Mouse (Mus musculus): Measurements from ENCODE around the gene Focad. TPM values are rescaled to one million over a fixed set of nuclear protein-coding genes. Genes with fewer than 3 reads are reported as not detected.

Gene Focad
- total RNA-seq (2021) = 10 to 100 TPM; 19.7 to 26.3 TPM
- long read RNA-seq, experiment 1, full-length matches to known transcripts = 5 of 15 reads
- long read RNA-seq, experiment 1, partial matches to known transcripts = 6 of 15 reads
- long read RNA-seq, experiment 1, other reads (novel, unspliced or antisense) = 4 of 15 reads
- long read RNA-seq, experiment 2, full-length matches to known transcripts = 7 of 23 reads
- long read RNA-seq, experiment 2, partial matches to known transcripts = 11 of 23 reads
- long read RNA-seq, experiment 2, other reads (novel, unspliced or antisense) = 5 of 23 reads

- peak; percentile 96 to 97 for DNase-seq (ENCODE audit: low spot score in 2 of 2)
Observed at GRCm38 (mm10) chr4:88094062-88094767, at the start of gene Focad. Gene Focad (plus strand): TSS chr4:88094629.

GRCm38 (mm10) chr4:88045151-88045550 is 49.3 kb upstream of the Focad start:
- no peak for DNase-seq (ENCODE audit: low spot score in 2 of 2)

- no peak for DNase-seq (ENCODE audit: low spot score in 2 of 2)
Observed at GRCm38 (mm10) chr4:88046280-88046679, 48.1 kb upstream of the Focad start.

- DNase-seq (ENCODE audit: low spot score in 2 of 2) = no peak
Observed at GRCm38 (mm10) chr4:88075388-88075787, 19.0 kb upstream of the Focad start.

- no peak for DNase-seq (ENCODE audit: low spot score in 2 of 2)
Observed at GRCm38 (mm10) chr4:88078983-88079382, 15.4 kb upstream of the Focad start.

GRCm38 (mm10) chr4:88081417-88081816 is 13.0 kb upstream of the Focad start:
- no peak for DNase-seq (ENCODE audit: low spot score in 2 of 2)

GRCm38 (mm10) chr4:88081885-88082284 is 12.5 kb upstream of the Focad start:
- no peak for DNase-seq (ENCODE audit: low spot score in 2 of 2)

- no peak for DNase-seq (ENCODE audit: low spot score in 2 of 2)
Observed at GRCm38 (mm10) chr4:88082381-88082780, 12.0 kb upstream of the Focad start.

- DNase-seq (ENCODE audit: low spot score in 2 of 2) = no peak
Observed at GRCm38 (mm10) chr4:88083781-88084180, 10.6 kb upstream of the Focad start.

GRCm38 (mm10) chr4:88090316-88090715 is 4.1 kb upstream of the Focad start:
- DNase-seq (ENCODE audit: low spot score in 2 of 2) = no peak

GRCm38 (mm10) chr4:88094768-88095420 is 465 bp downstream of the Focad start:
- no peak for DNase-seq (ENCODE audit: low spot score in 2 of 2)

GRCm38 (mm10) chr4:88095693-88096092 is 1.3 kb downstream of the Focad start:
- no peak for DNase-seq (ENCODE audit: low spot score in 2 of 2)

- no peak for DNase-seq (ENCODE audit: low spot score in 2 of 2)
Observed at GRCm38 (mm10) chr4:88108585-88108984, 14.2 kb downstream of the Focad start.

- DNase-seq (ENCODE audit: low spot score in 2 of 2) = no peak
Observed at GRCm38 (mm10) chr4:88117331-88117730, 22.9 kb downstream of the Focad start.

- DNase-seq (ENCODE audit: low spot score in 2 of 2) = no peak
Observed at GRCm38 (mm10) chr4:88117942-88118341, 23.5 kb downstream of the Focad start.

GRCm38 (mm10) chr4:88118750-88119395 is 24.4 kb downstream of the Focad start:
- DNase-seq (ENCODE audit: low spot score in 2 of 2) = no peak

GRCm38 (mm10) chr4:88120091-88120490 is 25.7 kb downstream of the Focad start:
- no peak for DNase-seq (ENCODE audit: low spot score in 2 of 2)

- no peak for DNase-seq (ENCODE audit: low spot score in 2 of 2)
Observed at GRCm38 (mm10) chr4:88122472-88122871, 28.0 kb downstream of the Focad start.

GRCm38 (mm10) chr4:88135936-88136335 is 41.5 kb downstream of the Focad start:
- no peak for DNase-seq (ENCODE audit: low spot score in 2 of 2)

GRCm38 (mm10) chr4:88136528-88136927 is 42.1 kb downstream of the Focad start:
- no peak for DNase-seq (ENCODE audit: low spot score in 2 of 2)

GRCm38 (mm10) chr4:88138366-88138917 is 44.0 kb downstream of the Focad start:
- DNase-seq (ENCODE audit: low spot score in 2 of 2) = no peak
